Mouse (Mus musculus) kidney, embryonic 14.5 days (tissue): ENCODE data around the gene Faap100. TPM values are rescaled to one million over a fixed set of nuclear protein-coding genes. Genes with fewer than 3 reads are reported as not detected.
"Not testable (repeated sequence)": the region's sequence is repeated elsewhere in the genome, so short reads cannot be mapped to it uniquely, and the experiment has no call there.

Experiments used
- ATAC-seq: fragments of 200-750 bp; cut with Nextera tagmentation; 2 replicates; pipeline ENCODE4 v1.8.0; 2017; ENCODE audit warnings: moderate number of reproducible peaks, mild to moderate bottlenecking, moderate TSS enrichment, moderate library complexity; ENCODE audit not compliant: low FRiP score, low TSS enrichment
- H3K27ac ChIP-seq: fragments of 300-500 bp; sonication (generic); 2 replicates; pipeline ENCODE4 v1.5.1; 2014; ENCODE audit warnings: low read depth, mild to moderate bottlenecking, low read length, moderate library complexity, mixed read lengths
- H3K27me3 ChIP-seq: fragments of 300-500 bp; sonication (generic); 2 replicates; pipeline ENCODE4 v1.6.1; 2014; ENCODE audit warnings: mild to moderate bottlenecking, low read length; ENCODE audit not compliant: control insufficient read depth, insufficient read depth
- H3K36me3 ChIP-seq: fragments of 300-500 bp; sonication (generic); 2 replicates; pipeline ENCODE4 v1.6.1; 2014; ENCODE audit warnings: low read length, mixed read lengths; ENCODE audit not compliant: control insufficient read depth, insufficient read depth
- H3K4me1 ChIP-seq: fragments of 300-500 bp; sonication (generic); 2 replicates; pipeline ENCODE4 v1.6.1; 2014; ENCODE audit warnings: low read length, mixed read lengths; ENCODE audit not compliant: control insufficient read depth, insufficient read depth
- H3K4me2 ChIP-seq: fragments of 300-500 bp; sonication (generic); replicated peaks from 2 replicates; pipeline ENCODE4 v1.6.1; 2014; ENCODE audit warnings: low read depth, mild to moderate bottlenecking, low read length
- H3K4me3 ChIP-seq: fragments of 300-500 bp; sonication (generic); 2 replicates; pipeline ENCODE4 v1.5.1; 2014; ENCODE audit warnings: mild to moderate bottlenecking, low read length
- H3K9ac ChIP-seq: fragments of 300-500 bp; sonication (generic); 2 replicates; pipeline ENCODE4 v1.6.1; 2014; ENCODE audit warnings: low read depth, mild to moderate bottlenecking, low read length, moderate library complexity
- H3K9me3 ChIP-seq: fragments of 300-500 bp; sonication (generic); 2 replicates; pipeline ENCODE4 v1.6.1; 2016; ENCODE audit warnings: low read length; ENCODE audit not compliant: control insufficient read depth
- WGBS: fragments of 180-500 bp; shearing (Covaris S2); extraction: QIAGEN DNeasy Blood & Tissue Kit; methylation state at CpG from one replicate; pipeline ENCODE4 v1.1.7; 2014; 5-methylcytosine and 5-hydroxymethylcytosine counted together
- polyA plus RNA-seq: library from polyadenylated mRNA; unstranded; fragments of >200 nt; fragmentation: Nextera tagmentation; extraction: Ambion mirVana; gene quantifications from 2 replicates; pipeline ENCODE4 v1.2.1, GENCODE M21; 2014

The Faap100 gene
- 32.1 and 40.3 TPM in 2 replicates for polyA plus RNA-seq

- peaks cover 9% of the 10 kb centered on the region for H3K4me1 ChIP-seq
Measured at GRCm38 (mm10) chr11:120378611-120379540, at the start of gene Faap100. TSS of gene Faap100 (minus strand) at chr11:120378764.

GRCm38 (mm10) chr11:120426727-120427126, 48.2 kb upstream of the Faap100 start:
- no peak overlapping the region for H3K9ac ChIP-seq
- H3K27ac ChIP-seq = no peak overlapping the region
- H3K36me3 ChIP-seq = peaks cover 71% of the 10 kb centered on the region
- no peak overlapping the region for H3K4me2 ChIP-seq
- ATAC-seq = no peak
- 89% methylated on average over 3 of the region's 3 CpGs for WGBS
- H3K9me3 ChIP-seq = no peaks in the 10 kb centered on the region
- peaks cover 16% of the 10 kb centered on the region; the same call in 1 of the 2 replicates for H3K4me1 ChIP-seq
- H3K4me3 ChIP-seq = no peak overlapping the region
- no peaks in the 10 kb centered on the region for H3K27me3 ChIP-seq

More at GRCm38 (mm10) chr11:120378611-120379540, at the start of gene Faap100:
- H3K9me3 ChIP-seq = no peaks in the 10 kb centered on the region
- peak within 1 kb of the TSS; percentile 80 for H3K9ac ChIP-seq
- WGBS = 8% methylated on average over 39 of the region's 54 CpGs
- peak within 1 kb of the TSS; percentile 89 for H3K4me3 ChIP-seq
- H3K27me3 ChIP-seq = no peaks in the 10 kb centered on the region
- peak; percentile 91 for ATAC-seq
- peak within 1 kb of the TSS; percentile 56 for H3K27ac ChIP-seq
- peak within 1 kb of the TSS; percentile 87 for H3K4me2 ChIP-seq
- H3K36me3 ChIP-seq = peaks cover 74% of the 10 kb centered on the region

GRCm38 (mm10) chr11:120423569-120424295, 45.2 kb upstream of the Faap100 start:
- ATAC-seq = no peak
- H3K4me2 ChIP-seq = no peak overlapping the region
- H3K9ac ChIP-seq = no peak overlapping the region
- H3K27ac ChIP-seq = peak overlapping the region; percentile 72; the same call in 1 of the 2 replicates
- H3K27me3 ChIP-seq = no peaks in the 10 kb centered on the region
- H3K36me3 ChIP-seq = peaks cover 72% of the 10 kb centered on the region
- 51% methylated on average over 9 of the region's 9 CpGs for WGBS
- no peaks in the 10 kb centered on the region for H3K9me3 ChIP-seq
- H3K4me3 ChIP-seq = no peak overlapping the region
- peaks cover 21% of the 10 kb centered on the region; the same call in 1 of the 2 replicates for H3K4me1 ChIP-seq

- peak; percentile 83 for ATAC-seq
- 26% methylated on average over 13 of the region's 13 CpGs for WGBS
- H3K27ac ChIP-seq = peak overlapping the region; percentile 72; the same call in 1 of the 2 replicates
Measured at GRCm38 (mm10) chr11:120422651-120423568, 44.3 kb upstream of the Faap100 start.

GRCm38 (mm10) chr11:120418592-120418991, 40.0 kb upstream of the Faap100 start:
- 89% methylated on average over 1 of the region's 1 CpGs for WGBS
- peaks cover 73% of the 10 kb centered on the region for H3K36me3 ChIP-seq

More at GRCm38 (mm10) chr11:120422651-120423568, 44.3 kb upstream of the Faap100 start:
- Histone ChIP-seq H3K4me2 (no peak overlapping the region), H3K4me3 (no peak overlapping the region), H3K36me3 (peaks cover 72% of the 10 kb centered on the region), H3K9me3 (no peaks in the 10 kb centered on the region), H3K4me1 (peaks cover 21% of the 10 kb centered on the region; the same call in 1 of the 2 replicates), H3K27me3 (no peaks in the 10 kb centered on the region), H3K9ac (no peak overlapping the region)

GRCm38 (mm10) chr11:120417852-120418251, 39.3 kb upstream of the Faap100 start:
- Histone ChIP-seq H3K4me2 (no peak overlapping the region), H3K27me3 (no peaks in the 10 kb centered on the region), H3K4me1 (peaks cover 16% of the 10 kb centered on the region; the same call in 1 of the 2 replicates), H3K27ac (no peak overlapping the region), H3K4me3 (no peak overlapping the region), H3K9ac (no peak overlapping the region), H3K9me3 (no peaks in the 10 kb centered on the region), H3K36me3 (peaks cover 81% of the 10 kb centered on the region)
- 86% methylated on average over 7 of the region's 7 CpGs for WGBS
- no peak for ATAC-seq

More at GRCm38 (mm10) chr11:120418592-120418991, 40.0 kb upstream of the Faap100 start:
- Histone ChIP-seq H3K27me3 (no peaks in the 10 kb centered on the region), H3K4me1 (peaks cover 17% of the 10 kb centered on the region; the same call in 1 of the 2 replicates), H3K9me3 (no peaks in the 10 kb centered on the region), H3K27ac (no peak overlapping the region), H3K4me2 (no peak overlapping the region), H3K9ac (no peak overlapping the region), H3K4me3 (no peak overlapping the region)
- ATAC-seq = no peak

- not testable (repeated sequence) for H3K27me3 ChIP-seq, H3K4me3 ChIP-seq, H3K4me1 ChIP-seq, H3K4me2 ChIP-seq, ATAC-seq, H3K9me3 ChIP-seq, H3K9ac ChIP-seq, H3K27ac ChIP-seq
- H3K36me3 ChIP-seq = peaks cover 90% of the 10 kb centered on the region
- 97% methylated on average over 7 of the region's 10 CpGs for WGBS
Measured at GRCm38 (mm10) chr11:120413621-120414020, 35.1 kb upstream of the Faap100 start.

- no peak for ATAC-seq
- Histone ChIP-seq H3K4me2 (no peak overlapping the region), H3K27ac (no peak overlapping the region), H3K9ac (no peak overlapping the region), H3K9me3 (no peaks in the 10 kb centered on the region), H3K4me1 (no peaks in the 10 kb centered on the region), H3K4me3 (no peak overlapping the region), H3K36me3 (peaks cover 94% of the 10 kb centered on the region), H3K27me3 (no peaks in the 10 kb centered on the region)
- WGBS = 86% methylated on average over 1 of the region's 1 CpGs
Measured at GRCm38 (mm10) chr11:120406445-120406844, 27.9 kb upstream of the Faap100 start.
